ENCODE assay signal across 27 mouse cellular contexts in the genomic region with DNA sequence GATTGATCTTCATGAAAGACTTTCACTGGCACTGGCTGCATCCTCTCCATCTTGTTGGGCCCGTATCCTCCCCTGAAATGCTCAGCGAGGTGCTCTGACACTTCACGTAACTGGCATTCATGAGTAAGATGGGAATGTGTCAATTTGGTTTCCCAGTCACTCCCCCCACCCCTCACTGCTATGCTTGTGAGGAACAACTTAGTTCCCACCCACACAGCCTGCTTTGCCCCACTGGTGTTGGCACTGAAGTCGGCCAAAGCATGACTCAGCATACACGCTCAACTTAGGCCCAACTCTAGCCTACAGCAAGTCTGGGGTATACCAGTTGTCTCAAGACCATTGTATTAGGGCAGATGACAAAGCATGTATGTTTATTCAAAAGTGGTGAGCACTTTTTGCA.
DNase-seq lines count a peak whose midpoint lies in the region; TF ChIP-seq lines count a peak whose summit lies in the region.
"Had no signal": no experiment of that assay in that cellular context is flagged by ENCODE, and none has a peak within 500 bp of the region (broad histone marks: within the 10 kb centered on the region; RNA-seq: fewer than 3 reads in every experiment).

No protein-coding gene starts in this region.

- intact Hi-C loops in left cerebral cortex, postnatal 10 days (cut with DNase I), result no loop called here

- H3K4me3 ChIP-seq in layer of hippocampus, adult 2 months, result no peak overlapping the region
- H3K4me3 ChIP-seq: embryonic facial prominence, embryonic 10.5 days; embryonic facial prominence, embryonic 15.5 days; forebrain, embryonic 13.5 days; heart, adult 2 months; heart, embryonic 12.5 days; hindbrain, embryonic 13.5 days; midbrain, embryonic 13.5 days; neural tube, embryonic 13.5 days had no signal

- DNase-seq in left cerebral cortex, adult 18-20 months (ENCODE audit: low spot score in 2 of 2), result peak; percentile 42 to 46
- DNase-seq in left cerebral cortex, postnatal 10 days (ENCODE audit: extremely low spot score in 1 of 2, low spot score in 2 of 2), result no peak
- peak; percentile 36 to 42 for DNase-seq in right cerebral cortex, postnatal 36 days (ENCODE audit: low spot score in 2 of 2)
- no peak for DNase-seq in right cerebral cortex, postnatal 4 days
- DNase-seq in layer of hippocampus, adult 2 months (ENCODE audit: low spot score in 2 of 2), result peak; percentile 48 to 62
- peak; percentile 64 for DNase-seq in telencephalon, adult 2 months (ENCODE audit: low read depth, low spot score)
- DNase-seq in spleen, adult 12 weeks (ENCODE audit: low spot score), result no peak
- DNase-seq in embryo, embryonic 10.5 days (ENCODE audit: low spot score), result no peak
- DNase-seq: adrenal gland, postnatal 14 days; cerebellum, adult 11-12 months; cerebellum, postnatal 10 days; heart, adult 2 months; heart, postnatal 4 days; kidney, adult 9 months; kidney, postnatal 14 days; liver; lung, adult 2 months; lung, postnatal 10 days had no signal

- peak overlapping the region; percentile 73 for H3K27ac ChIP-seq in layer of hippocampus, adult 2 months
- H3K27ac ChIP-seq: embryonic facial prominence, embryonic 10.5 days; embryonic facial prominence, embryonic 15.5 days; forebrain, embryonic 13.5 days; heart, adult 2 months; hindbrain, embryonic 13.5 days; liver, embryonic 14.5 days; macrophage; midbrain, embryonic 13.5 days; neural tube, embryonic 13.5 days had no signal

- no peak for TF ChIP-seq CTCF in layer of hippocampus, adult 2 months (conservative IDR thresholded peaks at IDR 0.05)

Comparison
In these comparisons a context has a peak if more than half of its experiments do, and no peak if none do; other contexts are left out.
1. DNase-seq: peak in left cerebral cortex, adult 18-20 months (2 of 2), right cerebral cortex, postnatal 36 days (2 of 2), layer of hippocampus, adult 2 months (2 of 2) and telencephalon, adult 2 months (single experiment); none in left cerebral cortex, postnatal 10 days (0 of 2), right cerebral cortex, postnatal 4 days (single experiment), spleen, adult 12 weeks (single experiment) and embryo, embryonic 10.5 days (single experiment).